Mouse (Mus musculus): Measurements from ENCODE around the gene Brms1.

- no peak for TF ChIP-seq POLR2A (IDR thresholded peaks at IDR 0.05; ENCODE audit: borderline replicate concordance, control insufficient read depth, low read depth, low read length)
- TF ChIP-seq CTCF (IDR thresholded peaks at IDR 0.05; ENCODE audit: control insufficient read depth, insufficient read depth, low read length): no peak
These were observed 4.6 kb upstream of the Brms1 start for GRCm38 (mm10) chr19:5036577-5036976.
